Mouse (Mus musculus): ENCODE measurements around the gene Tbc1d14.

The Tbc1d14 gene

DNA sequence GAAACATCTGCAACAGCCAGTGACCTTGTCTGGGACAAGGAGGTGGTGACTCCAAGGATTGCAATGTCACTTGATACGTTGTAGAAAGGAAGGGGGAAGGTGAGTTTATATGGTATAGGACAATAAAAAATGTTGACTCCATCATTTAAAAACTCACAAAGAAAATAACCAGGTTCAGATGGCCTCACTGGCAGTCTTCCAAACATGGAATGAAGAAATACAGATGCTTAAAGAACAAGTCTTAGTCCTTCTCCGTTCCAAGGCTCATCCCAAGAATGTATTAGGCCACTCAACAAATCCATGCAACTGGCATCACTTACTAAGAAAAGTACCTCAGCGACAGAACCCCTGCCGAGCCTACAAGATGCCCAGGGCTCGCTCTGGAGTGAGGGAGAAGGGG, 38.6 kb downstream of the Tbc1d14 start:
- DNase-seq (ENCODE audit: low read depth, low spot score): no peak

DNA sequence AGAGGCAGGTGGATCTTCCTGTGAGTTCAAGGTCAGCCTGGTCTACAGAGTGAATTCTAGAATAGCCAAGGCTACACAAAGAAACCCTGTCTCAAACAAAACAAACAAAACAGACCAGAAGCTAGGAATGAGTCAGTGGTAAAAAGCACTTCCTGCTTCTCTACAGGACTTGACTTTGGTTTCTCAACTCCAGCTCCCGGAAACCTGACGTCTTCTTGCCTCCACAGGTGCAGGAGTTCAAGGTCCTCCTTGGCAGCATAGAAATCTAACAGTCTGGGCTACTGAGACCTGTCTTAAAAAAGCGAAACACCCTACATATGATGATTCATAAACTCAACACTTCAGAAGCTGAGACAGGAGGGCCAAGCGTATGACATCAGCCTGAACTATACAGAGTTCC, 39.2 kb downstream of the Tbc1d14 start:
- DNase-seq (ENCODE audit: low read depth, low spot score): no peak

DNA sequence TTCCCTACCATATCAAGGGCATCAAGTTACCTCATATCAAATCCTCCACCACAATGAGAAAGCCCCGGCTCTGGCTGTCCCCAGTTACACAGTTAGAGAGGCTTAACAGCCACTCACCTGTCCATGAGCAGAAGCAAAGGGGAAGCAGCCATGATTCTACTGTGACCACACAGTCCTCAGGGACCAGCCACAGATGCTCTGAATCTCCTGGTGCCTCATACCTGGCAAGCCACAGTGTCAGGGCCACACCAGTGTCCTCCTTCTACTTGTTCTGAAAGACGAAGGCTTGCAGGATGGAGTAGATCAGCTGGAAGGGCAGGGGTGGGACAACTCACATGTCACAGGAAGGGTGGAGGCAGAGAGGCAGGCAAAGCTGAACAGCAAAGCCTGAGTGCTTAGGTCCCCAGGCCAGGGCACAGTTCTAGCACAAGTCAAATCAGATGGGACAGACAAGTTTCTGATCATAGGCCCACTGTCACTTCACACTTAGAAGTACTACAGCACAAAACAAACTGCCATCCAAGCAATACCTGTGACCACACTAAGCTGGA, 39.9 kb downstream of the Tbc1d14 start:
- DNase-seq (ENCODE audit: low read depth, low spot score): no peak

DNA sequence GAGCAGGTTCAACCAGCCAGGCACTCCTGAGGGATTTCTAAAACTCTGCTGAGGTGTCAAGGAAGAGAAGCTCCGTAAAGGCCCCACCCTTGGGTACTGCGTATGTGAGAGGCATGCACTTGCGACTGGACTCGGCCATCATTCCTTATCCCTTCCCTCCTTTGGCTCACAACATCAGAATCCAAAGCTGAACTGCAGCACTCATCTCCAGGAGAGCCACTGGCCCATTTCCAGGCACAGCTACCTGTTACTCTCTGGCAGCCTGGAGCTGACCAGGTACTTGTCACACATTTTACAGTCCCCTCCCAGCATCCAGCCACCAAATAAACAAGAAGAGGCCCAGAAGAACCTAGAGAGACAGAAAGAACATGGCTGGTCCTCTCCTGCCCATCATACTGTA, 40.7 kb downstream of the Tbc1d14 start:
- no peak for DNase-seq (ENCODE audit: low read depth, low spot score)

DNA sequence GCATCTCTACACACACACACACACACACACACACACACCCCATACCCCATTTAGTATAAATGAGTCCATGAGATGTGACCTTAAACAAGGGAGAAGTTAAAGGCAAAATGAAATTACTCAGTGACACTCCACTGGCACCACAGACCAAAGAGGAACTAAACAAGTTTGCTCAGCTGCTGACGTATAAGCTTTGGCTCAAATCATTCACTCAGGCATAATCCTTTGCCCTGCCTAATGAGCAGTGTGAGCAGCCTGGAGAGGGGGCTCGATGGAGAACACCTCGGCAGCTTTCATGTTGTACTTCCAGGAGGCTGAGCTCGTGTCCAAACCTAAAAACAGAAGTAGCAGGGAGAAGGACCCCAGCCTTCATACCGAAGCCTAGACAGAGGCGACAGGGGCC, 43.8 kb downstream of the Tbc1d14 start:
- DNase-seq (ENCODE audit: low read depth, low spot score): no peak

DNA sequence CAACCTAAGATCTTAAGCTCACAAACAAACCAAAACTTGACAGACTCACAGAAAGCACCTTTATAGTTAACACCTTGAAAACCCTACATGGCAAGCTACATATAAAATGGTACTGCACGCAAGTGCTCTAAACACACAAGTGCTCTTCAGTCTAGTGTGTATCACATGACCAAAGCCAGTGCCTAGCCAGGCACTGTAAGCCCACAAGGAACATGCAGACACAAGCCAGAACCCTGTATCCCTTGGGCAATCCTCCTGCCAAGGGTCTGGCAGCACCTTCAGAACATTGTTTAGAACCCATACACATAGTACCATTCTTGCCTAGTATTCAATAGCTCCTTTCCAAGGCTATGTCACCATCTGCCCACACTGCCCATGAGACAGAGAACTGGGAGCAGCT, 48.3 kb downstream of the Tbc1d14 start:
- no peak for DNase-seq (ENCODE audit: low read depth, low spot score)

DNA sequence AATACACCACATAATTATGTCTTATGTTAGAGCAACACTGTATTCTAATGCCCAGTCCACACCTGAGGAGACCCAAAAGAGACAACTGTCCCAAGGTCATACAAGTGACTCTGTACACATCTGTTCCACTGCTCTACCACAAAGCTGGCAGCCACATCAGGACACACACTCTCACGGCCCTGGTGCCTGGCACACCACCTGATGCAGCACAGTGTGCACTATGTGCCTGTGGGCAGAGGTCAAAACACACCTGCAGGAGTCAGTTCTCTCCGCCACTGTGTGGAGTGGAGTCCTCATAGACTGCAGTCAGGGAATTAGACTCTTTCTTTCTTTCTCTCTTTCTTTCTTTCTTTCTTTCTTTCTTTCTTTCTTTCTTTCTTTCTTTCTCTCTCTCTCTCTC, 52.1 kb downstream of the Tbc1d14 start:
- DNase-seq (ENCODE audit: low read depth, low spot score): no peak

DNA sequence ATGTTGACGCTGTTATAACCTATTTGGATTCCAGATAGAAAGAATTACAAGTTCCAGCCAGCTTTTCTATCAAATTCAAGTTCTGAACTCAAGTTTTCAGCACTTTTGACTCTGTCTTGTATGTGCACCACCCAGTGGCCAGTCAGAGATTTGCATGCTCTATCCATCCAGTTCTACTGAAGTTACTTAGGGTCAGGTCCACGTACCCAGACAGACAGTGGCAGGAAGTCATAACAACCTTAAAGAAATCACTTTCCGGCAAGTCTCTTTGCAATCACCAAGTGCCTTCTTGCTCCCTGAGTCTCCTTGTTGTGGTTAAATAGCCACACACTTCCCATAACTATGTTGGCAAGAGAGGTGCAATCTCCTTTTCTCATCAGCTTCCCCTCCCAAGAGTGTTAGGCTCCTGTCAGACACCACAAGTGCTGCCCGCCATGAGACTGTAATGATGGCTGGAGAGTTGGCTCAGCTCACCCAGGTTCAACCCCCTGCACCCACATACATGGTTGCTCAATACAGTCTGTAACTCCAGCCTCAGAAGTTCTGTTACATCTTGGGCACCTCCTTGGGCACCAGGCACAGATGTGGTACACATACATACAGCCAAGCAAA, 54.4 kb downstream of the Tbc1d14 start:
- no peak for DNase-seq (ENCODE audit: low read depth, low spot score)

DNA sequence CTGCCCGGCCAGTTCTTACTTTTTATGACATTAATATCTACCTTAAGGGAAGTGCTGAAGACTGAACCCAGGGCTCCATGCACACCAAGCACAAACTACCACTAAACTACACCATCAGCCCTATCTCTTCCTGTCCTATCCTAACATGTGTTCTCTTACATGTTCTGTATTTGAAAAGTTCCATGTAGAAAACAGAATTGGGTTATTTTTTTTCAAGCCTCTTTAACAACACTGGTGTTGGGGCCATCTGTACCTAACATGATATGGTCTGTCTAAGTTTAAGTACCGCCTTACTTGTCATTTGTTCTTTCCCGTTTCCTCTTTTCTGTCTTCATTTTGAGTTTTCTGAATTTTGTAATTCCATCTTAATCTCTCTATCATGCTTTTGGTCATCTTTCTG, 56.7 kb downstream of the Tbc1d14 start:
- no peak for DNase-seq (ENCODE audit: low read depth, low spot score)

DNA sequence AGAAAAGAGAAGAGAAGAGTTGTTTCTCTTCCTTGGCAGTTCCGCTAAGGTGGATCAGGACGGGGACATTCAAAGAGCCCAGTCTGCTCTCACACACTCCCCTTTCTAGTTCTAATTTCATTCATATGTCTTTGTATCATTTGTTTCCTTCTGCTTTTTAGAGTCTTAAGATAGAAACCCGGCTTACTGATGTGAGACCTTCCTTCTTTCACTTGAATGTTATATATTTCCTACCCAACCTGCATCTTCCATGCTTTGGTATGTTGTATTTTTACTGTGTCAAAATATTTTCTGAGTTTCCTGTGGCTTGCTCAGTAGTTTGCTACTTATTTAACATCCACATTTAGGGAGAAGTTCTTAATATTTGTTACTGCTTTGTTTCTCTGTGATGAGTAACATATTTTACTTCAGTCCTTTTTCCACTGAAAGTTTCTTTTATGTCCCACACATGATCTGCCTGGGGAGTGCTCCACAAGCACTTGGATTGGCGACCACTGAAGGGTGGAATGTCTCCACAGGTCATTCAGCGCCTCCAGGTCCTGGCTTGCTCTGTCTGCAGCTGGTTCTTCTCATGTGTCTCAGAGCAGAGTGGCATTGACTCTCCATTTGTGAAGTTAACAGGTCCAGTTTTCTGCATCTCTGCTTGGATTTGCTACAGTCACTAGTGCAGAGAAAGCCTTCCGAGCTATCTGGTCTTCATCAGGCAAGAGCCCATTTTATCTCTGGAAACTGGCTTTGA, 57.5 kb downstream of the Tbc1d14 start:
- no peak for DNase-seq (ENCODE audit: low read depth, low spot score)

DNA sequence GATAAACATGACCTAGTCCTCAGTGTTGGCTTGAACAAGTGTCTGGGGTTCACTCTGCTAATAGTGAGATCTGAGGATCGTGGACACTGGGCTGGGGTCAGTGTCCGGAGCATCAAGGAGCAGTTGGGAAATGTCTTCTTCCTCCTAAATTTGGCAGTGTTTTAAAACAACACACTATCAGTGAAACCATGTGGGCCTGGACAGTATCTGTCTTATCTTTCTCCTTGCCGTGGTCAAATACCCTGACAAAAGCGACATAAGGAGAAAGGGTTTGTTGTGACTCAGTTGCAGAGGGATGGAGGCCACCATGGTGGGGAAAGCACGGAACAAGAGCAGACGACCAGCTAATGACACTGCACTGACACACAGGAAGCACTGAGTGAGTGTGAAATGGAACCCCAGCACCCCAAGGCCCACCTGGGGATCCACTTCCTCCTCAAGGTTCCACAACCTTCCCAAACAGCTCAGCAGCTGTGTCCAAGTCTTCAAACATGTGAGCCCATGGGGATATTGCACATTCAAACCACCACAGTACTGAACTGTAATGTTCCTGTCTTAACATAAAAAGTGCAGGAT, 58.5 kb downstream of the Tbc1d14 start:
- DNase-seq (ENCODE audit: low read depth, low spot score): no peak

DNA sequence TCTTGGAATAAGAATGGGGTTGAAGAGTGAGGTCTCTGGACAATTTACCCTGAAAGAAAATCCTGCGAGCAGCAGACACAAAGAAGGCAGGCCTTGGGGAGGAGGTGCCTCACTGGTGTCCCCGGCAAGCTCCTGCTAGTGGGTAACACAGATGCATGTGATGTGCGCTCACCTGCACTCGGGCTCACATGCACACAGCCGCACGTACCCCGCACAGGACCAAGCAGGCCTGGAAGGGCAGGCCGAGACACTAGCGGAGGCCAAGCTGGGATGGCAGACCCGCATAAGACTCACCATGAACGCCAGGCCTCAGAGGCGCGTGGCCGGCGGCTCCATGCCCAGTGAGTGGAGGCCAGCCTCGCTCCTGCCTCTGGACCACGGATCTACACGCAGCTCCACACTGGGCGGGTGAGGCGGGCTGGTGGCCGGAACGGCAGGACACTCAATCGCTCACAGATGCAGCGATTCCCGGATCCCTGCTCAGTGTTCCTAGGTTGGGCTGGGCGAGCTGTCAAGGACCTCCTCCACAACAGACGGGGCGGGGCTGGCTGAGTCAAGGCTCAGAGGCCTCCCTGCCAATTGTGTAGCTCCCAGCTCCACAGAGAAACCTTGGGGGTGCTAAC, 62.8 kb downstream of the Tbc1d14 start:
- DNase-seq (ENCODE audit: low read depth, low spot score): peak; percentile 95

DNA sequence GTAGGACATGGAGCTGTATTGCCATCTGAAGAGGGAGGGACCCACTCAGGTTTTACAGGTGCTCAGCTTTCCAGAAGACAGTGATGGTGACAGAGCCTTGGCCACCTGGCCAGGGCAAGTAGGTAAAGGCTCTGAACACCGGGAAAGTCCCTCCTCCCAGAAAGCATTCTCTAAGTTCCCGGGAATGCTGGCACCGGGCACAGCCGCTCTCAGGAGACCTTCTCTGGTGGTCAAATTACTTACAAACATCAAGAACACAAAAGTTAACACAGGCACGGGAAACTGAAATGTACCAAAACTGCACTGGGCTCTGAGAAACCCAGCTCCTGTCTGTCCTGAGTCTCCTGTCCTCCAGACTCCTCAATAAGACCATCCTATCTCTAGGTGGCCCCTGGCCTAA, 63.4 kb downstream of the Tbc1d14 start:
- no peak for DNase-seq (ENCODE audit: low read depth, low spot score)

DNA sequence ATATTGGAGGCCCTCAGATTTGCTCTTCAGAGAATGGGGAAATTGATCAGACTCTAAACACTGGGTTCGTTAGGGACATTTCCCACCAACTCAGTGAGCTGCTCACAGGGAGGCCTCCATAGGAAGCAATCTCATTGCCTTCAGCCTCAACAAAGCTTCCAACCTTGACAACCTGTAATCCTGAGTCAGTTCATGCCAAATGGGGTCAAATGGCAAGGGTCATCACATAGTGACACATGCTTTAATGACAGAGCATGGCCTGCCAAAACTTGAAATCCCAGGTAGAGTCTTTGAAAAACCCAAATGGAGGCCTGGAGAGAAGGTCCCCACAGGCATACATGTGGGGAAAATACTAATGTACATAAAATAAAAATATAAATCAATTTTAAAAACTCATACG, 66.2 kb downstream of the Tbc1d14 start:
- DNase-seq (ENCODE audit: low read depth, low spot score): no peak

DNA sequence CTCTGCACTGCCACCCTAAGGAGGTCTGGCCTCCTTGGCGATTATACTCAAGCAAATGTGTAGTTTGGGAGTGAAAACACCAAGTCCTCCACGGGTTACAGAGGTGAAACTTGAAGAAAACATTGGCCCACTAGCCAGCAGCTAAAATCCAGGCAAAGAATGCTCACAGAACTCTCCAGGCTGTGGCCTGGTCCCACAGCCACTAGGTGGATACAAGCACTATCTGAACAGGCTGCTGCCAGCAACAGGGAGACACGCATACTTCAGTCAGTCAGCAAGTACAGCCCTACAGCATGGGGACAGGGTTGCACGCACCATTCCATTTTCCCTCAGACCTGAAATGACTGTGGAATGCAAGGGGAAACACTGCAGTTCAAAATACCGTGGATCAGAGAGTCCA, 66.8 kb downstream of the Tbc1d14 start:
- no peak for DNase-seq (ENCODE audit: low read depth, low spot score)

DNA sequence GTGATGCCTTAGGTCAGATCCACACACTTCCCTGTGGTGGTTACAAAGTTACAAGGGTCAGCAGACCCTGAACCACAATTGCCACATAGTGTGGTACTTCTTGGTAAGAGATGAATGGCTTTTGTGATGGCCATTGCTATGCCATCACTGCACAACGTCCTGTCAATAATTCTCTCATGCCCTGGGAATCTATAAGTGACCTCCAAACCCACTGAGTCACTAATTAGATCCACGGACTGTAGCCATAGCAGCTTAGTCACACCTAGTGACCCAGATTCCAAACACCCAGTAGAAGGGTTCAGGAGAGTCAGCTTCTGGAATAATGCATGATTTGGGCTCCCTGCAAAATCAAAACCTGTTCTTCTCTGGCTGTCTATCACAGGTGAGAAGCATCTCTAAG, 67.9 kb downstream of the Tbc1d14 start:
- no peak for DNase-seq (ENCODE audit: low read depth, low spot score)

DNA sequence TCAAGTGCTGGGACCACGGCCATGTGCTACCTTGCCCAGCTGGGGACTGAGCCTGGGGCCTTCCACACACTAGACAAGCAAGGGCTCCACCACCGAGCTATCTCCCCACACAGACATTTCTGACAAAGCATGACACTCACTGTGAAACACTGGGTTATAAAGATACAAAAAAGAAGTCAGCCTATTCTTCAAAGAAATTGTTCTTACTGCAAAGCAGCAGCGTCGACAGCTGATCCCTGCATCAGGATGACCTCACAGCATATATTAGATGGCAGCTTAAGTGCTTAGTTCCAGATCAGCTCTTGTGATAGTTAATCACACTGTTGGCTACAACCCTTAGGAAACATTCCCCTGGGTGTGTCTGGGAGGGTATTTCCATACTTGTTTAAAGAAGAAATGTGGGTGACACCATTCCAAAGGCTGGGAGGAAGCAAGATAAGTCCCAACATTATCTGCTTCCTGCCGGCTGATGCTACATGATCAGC, 69.8 kb downstream of the Tbc1d14 start:
- no peak for DNase-seq (ENCODE audit: low read depth, low spot score)

DNA sequence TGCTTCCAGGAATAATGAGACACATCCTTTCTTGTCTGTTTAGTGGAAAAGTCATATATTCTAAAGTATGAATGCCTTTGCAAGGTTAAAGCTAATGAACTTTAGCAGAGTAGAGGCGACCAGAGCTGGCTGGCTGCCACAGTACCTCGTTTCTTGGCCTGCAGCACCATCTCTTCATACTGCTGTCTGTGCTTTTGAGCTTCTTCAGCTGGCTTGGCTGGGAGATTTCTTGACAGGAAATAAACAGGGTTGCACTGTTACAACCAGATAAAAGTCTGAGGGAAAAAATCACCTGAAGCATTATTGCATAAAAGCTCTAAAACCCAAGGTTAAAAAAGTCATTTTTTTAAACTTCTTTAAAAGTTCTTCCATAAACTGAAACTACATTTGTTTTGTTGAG, 70.3 kb downstream of the Tbc1d14 start:
- no peak for DNase-seq (ENCODE audit: low read depth, low spot score)

DNA sequence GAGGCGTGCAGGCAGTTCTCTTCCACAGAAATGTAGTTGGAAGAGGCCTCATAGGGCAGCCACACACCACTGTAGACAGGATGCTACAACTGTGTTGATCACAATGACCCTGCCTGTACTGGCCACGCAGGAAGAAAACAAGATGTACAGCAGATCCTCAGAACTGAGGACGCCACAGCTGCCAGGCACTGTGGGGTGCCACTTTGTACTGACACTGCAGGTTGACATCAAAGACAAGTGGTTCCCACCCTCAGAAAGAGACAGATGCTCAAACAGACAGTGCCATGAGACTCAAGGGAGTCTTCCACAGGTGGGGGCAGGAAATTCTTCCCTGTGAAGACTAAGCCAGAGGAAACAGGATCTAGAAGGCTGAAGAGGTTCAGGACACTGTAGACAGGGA, 73.3 kb downstream of the Tbc1d14 start:
- no peak for DNase-seq (ENCODE audit: low read depth, low spot score)

DNA sequence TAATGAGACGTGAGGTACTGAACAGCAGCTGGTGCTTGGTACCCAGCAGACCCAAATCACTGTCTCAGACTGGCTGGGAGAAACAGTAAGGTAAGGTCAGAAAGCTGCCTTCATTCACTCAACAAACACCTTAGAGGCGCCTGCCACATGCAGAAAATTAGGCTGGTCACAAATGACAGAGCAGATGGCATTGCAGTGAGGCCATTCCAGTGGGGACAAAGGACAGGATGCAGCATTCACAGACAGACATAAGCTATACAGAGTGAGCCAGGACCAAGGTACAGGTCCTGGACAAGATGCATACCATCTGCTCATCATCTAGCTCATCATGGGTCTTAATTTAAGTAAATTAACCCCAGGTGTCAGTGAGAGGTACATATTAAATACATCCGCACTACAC, 75.5 kb downstream of the Tbc1d14 start:
- DNase-seq (ENCODE audit: low read depth, low spot score): no peak

DNA sequence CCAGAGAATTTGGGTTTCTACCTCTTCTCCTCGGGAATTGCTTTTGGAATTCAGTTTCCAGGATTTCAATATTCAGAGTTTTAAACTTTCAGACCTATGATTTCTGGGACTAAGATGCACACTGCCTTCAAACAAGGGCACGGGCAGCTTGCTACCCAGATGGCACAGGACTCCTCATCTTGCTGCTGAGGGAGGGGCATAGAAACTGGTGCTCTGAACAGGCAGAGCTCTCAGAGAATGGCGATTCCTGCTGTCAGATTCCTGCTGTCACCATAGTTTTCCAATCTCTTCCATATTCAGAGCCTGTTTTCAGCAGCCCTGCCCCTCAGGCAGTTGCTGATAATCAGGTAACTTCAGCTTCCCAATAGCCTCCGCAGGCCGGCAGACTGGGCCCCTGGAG, 77.5 kb downstream of the Tbc1d14 start:
- no peak for DNase-seq (ENCODE audit: low read depth, low spot score)

DNA sequence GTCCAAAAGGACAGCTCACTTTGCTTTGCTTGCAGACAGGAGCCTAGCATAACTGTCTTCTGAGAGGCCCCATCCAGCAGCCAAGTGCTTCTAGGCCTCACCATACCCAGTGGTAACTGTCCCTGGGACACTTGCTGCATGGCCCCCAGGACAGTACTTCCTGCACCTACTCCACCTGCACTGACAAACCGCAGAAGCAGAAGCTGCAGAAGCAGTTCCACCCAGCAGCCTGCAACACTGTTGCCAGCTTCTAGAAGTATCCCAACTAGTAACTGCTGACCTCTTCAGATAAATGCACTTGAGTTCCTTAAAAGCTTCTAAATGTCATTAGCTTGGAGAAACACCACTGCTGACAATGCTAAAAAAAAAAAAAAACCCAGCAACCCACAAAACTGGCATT, 78.0 kb downstream of the Tbc1d14 start:
- no peak for DNase-seq (ENCODE audit: low read depth, low spot score)

DNA sequence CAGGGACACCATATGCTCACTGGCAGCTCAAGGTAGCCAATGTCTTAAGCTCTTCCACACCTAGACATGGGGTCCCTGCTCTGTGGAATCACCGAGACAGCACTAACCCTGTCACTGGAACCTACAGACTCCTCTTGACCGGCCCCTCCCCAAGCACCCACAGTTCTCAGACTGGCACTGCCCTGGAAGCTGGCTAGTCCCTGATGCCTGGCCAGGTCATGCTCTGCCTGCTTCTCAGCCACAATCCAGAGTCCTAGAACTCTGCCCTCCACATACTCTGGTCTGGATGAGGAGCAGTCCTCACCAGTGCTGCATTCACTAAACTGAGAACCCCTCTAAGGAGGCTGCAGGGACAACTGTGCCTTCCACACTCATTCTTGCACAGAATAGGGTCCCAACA, 82.1 kb downstream of the Tbc1d14 start:
- DNase-seq (ENCODE audit: low read depth, low spot score): no peak
